Mouse (Mus musculus) G1E (cell line): Measurements from ENCODE around the gene Aldoart2. TPM values are rescaled to one million over a fixed set of nuclear protein-coding genes. Genes with fewer than 3 reads are reported as not detected.

Experiments
- ATAC-seq: 2 replicates; pipeline ENCODE4 v1.8.0; 2016; ENCODE audit warnings: mild to moderate bottlenecking; ENCODE audit not compliant: insufficient number of reproducible peaks, poor library complexity, low FRiP score, severe bottlenecking; ENCODE audit errors: extremely low read depth
- DNase-seq: peaks from one replicate; pipeline ENCODE4 v3.0.0; 2012; ENCODE audit warnings: low spot score
- H3K27me3 ChIP-seq: 2 replicates; pipeline ENCODE4 v1.6.1; 2012; ENCODE audit warnings: mild to moderate bottlenecking, low read length, inconsistent platforms; ENCODE audit not compliant: insufficient read depth
- H3K36me3 ChIP-seq: replicated peaks from 2 replicates; pipeline ENCODE3; 2012; ENCODE audit warnings: mild to moderate bottlenecking, inconsistent platforms
- H3K4me1 ChIP-seq: 2 replicates; pipeline ENCODE4 v1.6.1; 2012; ENCODE audit warnings: low read depth, low read length, inconsistent platforms, mixed read lengths; ENCODE audit not compliant: insufficient read depth
- H3K4me3 ChIP-seq: 2 replicates; pipeline ENCODE4 v1.5.1; 2012; ENCODE audit warnings: low read depth, mild to moderate bottlenecking, inconsistent platforms, low read length, moderate library complexity, mixed read lengths
- H3K9me3 ChIP-seq: replicated peaks from 2 replicates; pipeline ENCODE4 v1.6.1; 2012; ENCODE audit warnings: inconsistent platforms
- CTCF ChIP-seq: IDR thresholded peaks from 2 replicates; pipeline ENCODE4 v1.5.1; 2012; ENCODE audit warnings: low read depth, low read length, inconsistent platforms, mixed read lengths
- GATA1 ChIP-seq: IDR thresholded peaks from 2 replicates; pipeline ENCODE4 v1.6.1; 2012; ENCODE audit warnings: borderline replicate concordance, low read length, inconsistent platforms, mixed read lengths
- GATA2 ChIP-seq: IDR thresholded peaks from 2 replicates; pipeline ENCODE4 v1.6.1; 2012; ENCODE audit warnings: low read depth, low read length, inconsistent platforms, borderline replicate concordance
- POLR2AphosphoS5 ChIP-seq: IDR thresholded peaks from 2 replicates; pipeline ENCODE4 v1.6.1; 2012; ENCODE audit warnings: low read depth, low read length, inconsistent platforms; ENCODE audit not compliant: insufficient replicate concordance
- TAL1 ChIP-seq: conservative IDR thresholded peaks from 2 replicates; pipeline ENCODE4 v1.6.1; 2012; ENCODE audit warnings: low read depth, low read length, inconsistent platforms, mixed read lengths
- polyA plus RNA-seq: library from polyadenylated mRNA; stranded (reverse); fragments of >175 nt; gene quantifications from 2 replicates; pipeline ENCODE4 v1.2.3, GENCODE M21; 2012
- total RNA-seq, 2 experiments: library from RNA; stranded (forward) in 1 of 2; stranded (reverse) in 1 of 2; fragments of 200-1000 nt in 1 of 2; fragments of >200 nt in 1 of 2; fragmentation: Nextera tagmentation in 1 of 2; gene quantifications; 2 replicates each; pipeline ENCODE4 v1.2.3; 2014 to 2017

The Aldoart2 gene
- total and polyA plus RNA-seq, 3 experiments, result 0.04 to 0.83 (median 0.11) TPM

- no peaks in the 10 kb centered on the region for H3K36me3 ChIP-seq
- H3K9me3 ChIP-seq, result peaks cover 3% of the 10 kb centered on the region; the same call in 1 of the 2 replicates
- DNase-seq (no peak), ATAC-seq (no peak)
- peaks cover 26% of the 10 kb centered on the region for H3K27me3 ChIP-seq
- H3K4me3 ChIP-seq, result no peak overlapping the region
- peaks cover 9% of the 10 kb centered on the region for H3K4me1 ChIP-seq
- TF ChIP-seq GATA2 (no peak), GATA1 (no peak), CTCF (no peak), TAL1 (no peak), POLR2AphosphoS5 (no peak)
Measured at GRCm38 (mm10) chr12:55563742-55564141, 1.3 kb upstream of the Aldoart2 start.

- DNase-seq, result no peak
- ATAC-seq, result no peak
- Histone ChIP-seq H3K36me3 (no peaks in the 10 kb centered on the region), H3K9me3 (peaks cover 3% of the 10 kb centered on the region; the same call in 1 of the 2 replicates), H3K27me3 (peaks cover 26% of the 10 kb centered on the region), H3K4me3 (no peak overlapping the region), H3K4me1 (peaks cover 8% of the 10 kb centered on the region)
- TF ChIP-seq POLR2AphosphoS5, result no peak
- no peak for TF ChIP-seq GATA1
- TF ChIP-seq CTCF, result no peak
- no peak for TF ChIP-seq GATA2
Measured at GRCm38 (mm10) chr12:55564187-55564963, 664 bp upstream of the Aldoart2 start.

- H3K27me3 ChIP-seq, result peaks cover 31% of the 10 kb centered on the region
- no peak for ATAC-seq
- no peaks in the 10 kb centered on the region for H3K36me3 ChIP-seq
- H3K4me1 ChIP-seq, result no peaks in the 10 kb centered on the region; the same call in none of the 2 replicates
- no peak overlapping the region for H3K4me3 ChIP-seq
- TF ChIP-seq GATA2 (no peak), GATA1 (no peak), TAL1 (no peak), POLR2AphosphoS5 (no peak)
- DNase-seq, result no peak
- H3K9me3 ChIP-seq, result peaks cover 3% of the 10 kb centered on the region; the same call in 1 of the 2 replicates
Measured at GRCm38 (mm10) chr12:55565867-55566266, 828 bp downstream of the Aldoart2 start.

GRCm38 (mm10) chr12:55566837-55567236 is 1.8 kb downstream of the Aldoart2 start:
- DNase-seq, result no peak

GRCm38 (mm10) chr12:55568466-55568865 is 3.4 kb downstream of the Aldoart2 start:
- no peak for DNase-seq
- TF ChIP-seq GATA1 (no peak), CTCF (no peak), TAL1 (no peak), POLR2AphosphoS5 (no peak), GATA2 (no peak)
- H3K9me3 ChIP-seq, result peaks cover 3% of the 10 kb centered on the region; the same call in 1 of the 2 replicates
- no peak overlapping the region for H3K4me3 ChIP-seq
- no peak for ATAC-seq
- peaks cover 30% of the 10 kb centered on the region for H3K27me3 ChIP-seq
- H3K36me3 ChIP-seq, result no peaks in the 10 kb centered on the region
- no peaks in the 10 kb centered on the region; the same call in none of the 2 replicates for H3K4me1 ChIP-seq

More at GRCm38 (mm10) chr12:55566837-55567236, 1.8 kb downstream of the Aldoart2 start:
- Histone ChIP-seq H3K4me1 (no peaks in the 10 kb centered on the region; the same call in none of the 2 replicates), H3K9me3 (peaks cover 3% of the 10 kb centered on the region; the same call in 1 of the 2 replicates), H3K36me3 (no peaks in the 10 kb centered on the region), H3K4me3 (no peak overlapping the region), H3K27me3 (peaks cover 34% of the 10 kb centered on the region)
- no peak for ATAC-seq
- no peak for TF ChIP-seq POLR2AphosphoS5
- TF ChIP-seq TAL1, result no peak
- no peak for TF ChIP-seq GATA2
- TF ChIP-seq CTCF, result no peak
- TF ChIP-seq GATA1, result no peak

GRCm38 (mm10) chr12:55569676-55570075 is 4.6 kb downstream of the Aldoart2 start:
- H3K27me3 ChIP-seq, result peaks cover 31% of the 10 kb centered on the region
- TF ChIP-seq POLR2AphosphoS5, result no peak
- no peak for TF ChIP-seq CTCF
- no peak for TF ChIP-seq GATA2
- TF ChIP-seq GATA1, result no peak
- no peak for TF ChIP-seq TAL1
- DNase-seq (no peak), ATAC-seq (no peak)
- H3K36me3 ChIP-seq, result no peaks in the 10 kb centered on the region
- H3K9me3 ChIP-seq, result peaks cover 3% of the 10 kb centered on the region; the same call in 1 of the 2 replicates
- no peaks in the 10 kb centered on the region; the same call in none of the 2 replicates for H3K4me1 ChIP-seq
- H3K4me3 ChIP-seq, result no peak overlapping the region
